Mouse (Mus musculus): ENCODE results near the gene Icam1.

- TF ChIP-seq TAL1 (IDR thresholded peaks at IDR 0.05; ENCODE audit: low read length) (no peak), GATA1 (IDR thresholded peaks at IDR 0.05; ENCODE audit: low read length) (no peak)
Measured at GRCm38 (mm10) chr9:21025258-21025810, 9.5 kb downstream of the Icam1 start.

Data from erythroblast, embryonic 14.5 days (primary cell).